Mouse (Mus musculus) megakaryocyte, embryonic 14.5 days (primary cell): ENCODE measurements around the gene Ppp1r35.
A peak's percentile ranks its signal among the peaks of the same experiment; 100 is the strongest.

Experiments used
- FLI1 ChIP-seq: IDR thresholded peaks from 2 replicates; pipeline ENCODE4 v1.6.1; 2012; ENCODE audit warnings: low read length, inconsistent platforms, mixed read lengths
- GATA1 ChIP-seq: IDR thresholded peaks from 3 replicates; pipeline ENCODE4 v1.6.1; 2012; ENCODE audit warnings: mixed read lengths, low read length, inconsistent platforms, borderline replicate concordance

DNA sequence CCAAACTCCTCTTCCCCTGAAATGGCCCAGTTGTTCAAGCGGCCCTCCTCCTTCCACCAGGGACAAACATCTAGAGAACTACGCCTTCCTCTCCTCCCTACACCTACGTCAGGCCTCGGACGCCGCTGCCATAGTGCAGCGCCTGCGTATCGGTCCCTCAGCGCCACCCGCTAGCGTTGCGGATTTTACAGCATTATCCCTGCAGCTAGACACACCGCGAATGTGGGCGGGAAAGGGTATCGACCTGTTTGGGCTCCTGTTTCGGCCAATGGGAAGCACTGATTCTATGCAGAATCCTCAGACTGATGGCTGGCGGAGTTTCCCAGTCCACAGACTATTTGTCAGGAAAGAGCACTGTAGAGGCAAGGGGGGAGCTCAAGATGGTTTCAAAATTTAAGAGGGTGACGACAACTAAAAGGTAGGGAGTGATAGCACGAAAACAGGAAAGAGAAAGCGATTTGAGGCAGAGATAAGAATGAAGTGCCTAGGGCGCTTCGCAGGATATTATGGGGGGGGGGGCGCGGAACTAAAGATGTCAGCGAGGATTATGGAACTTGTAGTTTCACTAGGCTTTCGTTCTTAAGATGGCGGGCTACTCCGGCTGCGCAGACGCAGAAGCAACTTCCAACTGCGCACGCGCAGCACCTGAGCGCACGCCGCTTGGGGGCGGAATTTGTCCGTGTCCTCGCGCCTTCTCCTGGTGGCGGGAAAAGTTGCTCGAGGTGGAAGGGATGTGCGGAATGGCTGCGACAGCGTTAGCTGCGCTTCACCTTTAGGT is 8.7 kb downstream of the Ppp1r35 start, which contains the start of the genes Mepce and Zcwpw1:
- TF ChIP-seq GATA1 (peak; percentile 48; the same call in 1 of the 3 replicates), FLI1 (no peak)
